Mouse (Mus musculus) E14TG2a.4 (cell line): ENCODE results near the gene Hspb6.

Source experiments
- CTCF ChIP-seq: conservative IDR thresholded peaks from 2 replicates; pipeline ENCODE4 v1.5.1; 2014; ENCODE audit warnings: low read length
- NANOG ChIP-seq: IDR thresholded peaks from 2 replicates; pipeline ENCODE4 v1.6.1; 2014; ENCODE audit warnings: borderline replicate concordance, low read length, mixed read lengths
- POU5F1 ChIP-seq: IDR thresholded peaks from 2 replicates; pipeline ENCODE4 v1.6.1; 2014; ENCODE audit warnings: low read length, borderline replicate concordance

DNA sequence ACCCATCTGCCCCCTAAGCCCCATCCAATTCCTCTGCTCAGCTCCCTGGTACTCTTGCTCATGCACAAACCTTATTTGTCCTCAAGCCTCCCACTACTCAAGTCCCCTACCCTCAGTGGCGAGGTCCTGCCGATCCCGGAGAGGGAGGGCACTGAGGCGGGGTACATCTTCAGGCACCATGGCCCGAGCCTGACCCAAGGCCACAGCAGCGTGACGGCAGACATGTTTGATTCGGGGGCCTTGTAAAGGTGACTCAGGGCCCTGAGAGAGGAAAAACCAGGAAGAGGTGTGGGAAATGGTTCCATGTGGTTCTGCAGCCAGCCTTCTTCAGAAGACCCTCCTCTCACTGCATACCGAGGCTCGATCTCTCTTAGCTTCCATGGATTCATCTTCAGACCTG lies 32.4 kb downstream of the Hspb6 start:
- no peak for TF ChIP-seq CTCF
- no peak for TF ChIP-seq NANOG
- TF ChIP-seq POU5F1, result no peak
